Mouse (Mus musculus) megakaryocyte progenitor cell, adult 5-6 weeks (primary cell): ENCODE results near the gene Dvl3. TPM values are rescaled to one million over a fixed set of nuclear protein-coding genes. Genes with fewer than 3 reads are reported as not detected.
"Not testable (repeated sequence)": the region's sequence is repeated elsewhere in the genome, so short reads cannot be mapped to it uniquely, and the experiment has no call there.

Source experiments
- ATAC-seq: replicated peaks from 2 replicates; pipeline ENCODE4 v1.8.0; 2016; ENCODE audit warnings: mild to moderate bottlenecking, moderate TSS enrichment, inconsistent platforms; ENCODE audit not compliant: poor library complexity
- total RNA-seq, 2 experiments: library from RNA; stranded (forward) in 1 of 2; stranded (reverse) in 1 of 2; fragments of 157-497, 149-512 nt in 1 of 2; fragments of 200-1000 nt in 1 of 2; gene quantifications; 2 replicates each; pipeline versions ENCODE4 v1.2.3 to v1.2.4; 2015 to 2017

Gene Dvl3
- 23.5 and 26.7 TPM in 2 replicates for total RNA-seq (2015)
- total RNA-seq (2017) = 3.2 and 3.3 TPM in 2 replicates

DNA sequence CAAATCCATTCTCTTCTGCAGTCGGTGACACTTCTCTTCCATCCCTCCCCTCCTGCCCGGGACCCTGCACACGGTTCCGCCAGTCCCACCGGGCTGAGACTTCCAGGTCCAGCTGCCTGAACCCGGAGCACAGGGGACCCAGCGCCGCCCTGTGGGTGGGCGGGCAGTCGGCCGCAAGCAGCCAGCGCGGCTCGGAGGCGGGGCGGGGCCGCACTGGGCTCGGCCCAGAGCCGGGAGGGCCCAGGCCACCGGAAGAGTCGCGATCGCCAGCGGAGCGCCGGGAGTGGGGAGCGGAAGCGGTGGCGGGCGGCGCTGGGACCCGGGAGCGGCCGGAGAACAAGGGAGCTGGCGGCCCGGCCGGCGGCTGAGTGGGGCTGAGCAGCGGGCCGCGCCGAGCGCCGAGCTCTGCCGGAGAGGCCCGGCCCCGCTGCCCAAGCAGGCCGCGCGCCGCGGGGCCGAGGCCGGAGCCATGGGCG, at the start of gene Dvl3:
Gene Dvl3 (plus strand): TSS at position 257 of the 476 bp plus-strand sequence.
- peak; percentile 92 for ATAC-seq

DNA sequence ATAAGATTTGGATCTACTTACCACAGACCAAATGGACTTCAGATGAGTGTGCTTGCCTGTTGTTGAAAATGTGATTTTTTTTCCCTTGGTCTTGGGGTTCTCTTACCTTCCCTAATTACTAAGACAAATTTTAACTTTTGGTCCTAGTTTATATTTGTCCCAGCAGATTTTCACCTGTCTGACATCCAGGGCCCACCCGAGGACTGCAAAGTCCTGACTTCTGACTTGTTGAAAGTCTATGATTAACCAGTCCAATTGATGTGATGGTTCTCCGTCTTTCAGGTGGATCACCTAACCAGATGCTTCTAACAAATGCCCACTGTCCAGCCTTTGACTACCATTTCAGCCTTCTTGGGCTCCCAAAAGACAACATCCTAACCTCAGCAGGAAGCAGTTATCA, 45.8 kb upstream of the Dvl3 start:
- ATAC-seq = no peak

DNA sequence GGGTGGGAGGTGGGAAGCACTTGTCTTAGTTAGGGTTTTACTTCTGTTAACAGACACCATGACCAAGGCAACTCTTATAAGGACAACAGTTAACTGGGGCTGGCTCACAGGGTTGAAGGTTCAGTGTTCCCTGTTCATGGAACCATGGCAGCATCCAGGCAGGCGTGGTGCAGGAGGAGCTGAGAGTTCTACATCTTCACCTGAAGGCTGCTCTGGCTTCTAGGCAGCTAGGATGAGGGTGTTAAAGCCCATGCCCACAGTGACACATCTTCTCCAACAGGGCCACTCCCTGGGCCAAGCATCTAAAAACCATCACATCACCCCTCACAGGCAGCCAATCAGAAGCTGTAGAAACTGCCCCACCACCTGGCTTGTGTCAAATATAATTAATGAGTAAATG, 45.1 kb upstream of the Dvl3 start:
- ATAC-seq = no peak

DNA sequence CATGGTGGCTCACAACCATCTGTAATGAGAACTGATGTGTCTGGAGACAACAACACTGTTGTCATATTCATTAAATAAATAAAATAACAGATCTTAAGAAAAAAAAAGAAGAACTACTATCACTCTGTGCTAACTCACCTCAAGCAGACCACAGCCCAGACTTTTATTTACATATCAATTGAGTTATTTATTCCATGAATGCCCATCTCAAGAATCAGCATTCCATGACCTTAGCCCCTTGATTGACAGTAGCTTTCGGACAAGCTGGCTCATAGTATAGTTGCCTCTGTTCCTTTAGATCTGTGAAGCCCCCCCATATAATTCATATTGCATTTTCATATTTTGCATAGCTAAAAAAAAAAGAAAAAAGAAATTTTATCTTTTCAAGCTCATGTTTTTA, 43.0 kb upstream of the Dvl3 start:
- no peak for ATAC-seq

DNA sequence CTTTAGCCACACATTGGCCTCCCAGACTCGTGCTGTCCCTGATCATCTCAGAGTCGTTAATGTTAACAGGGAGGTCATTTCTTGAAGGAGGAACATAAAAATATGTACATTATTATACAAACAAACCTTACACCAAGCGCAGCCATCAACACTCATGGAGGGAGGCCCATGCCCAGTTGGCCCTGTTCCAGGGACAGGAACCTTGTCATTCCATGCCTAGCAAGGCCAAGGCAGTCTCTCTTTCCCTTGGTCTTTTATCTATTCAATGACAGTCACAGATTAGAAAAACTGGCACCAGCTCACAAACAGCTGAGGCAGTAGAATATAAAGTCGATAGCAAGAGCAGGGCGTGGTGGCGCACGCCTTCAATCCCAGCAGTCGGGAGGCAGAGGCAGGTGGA, 42.6 kb upstream of the Dvl3 start:
- no peak for ATAC-seq

DNA sequence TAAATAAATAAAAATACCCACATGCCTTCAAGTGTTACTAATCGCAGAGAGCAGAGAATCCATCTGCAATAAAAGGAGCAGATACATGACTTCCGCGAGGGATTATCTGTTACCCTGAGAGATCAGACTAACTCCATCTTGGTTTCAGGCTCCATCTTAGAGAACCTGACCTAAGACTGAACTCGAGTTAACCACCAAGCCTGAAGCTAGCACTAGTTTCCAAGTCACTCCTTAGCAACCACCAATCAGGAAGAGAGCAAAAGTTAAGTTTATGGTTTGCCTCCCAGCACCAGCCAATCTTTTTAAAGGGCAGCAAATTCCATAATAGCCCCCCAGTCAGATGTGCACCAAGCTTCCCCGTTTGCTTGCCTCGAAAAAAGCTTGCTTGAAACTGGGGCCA, 42.0 kb upstream of the Dvl3 start:
- ATAC-seq = no peak

DNA sequence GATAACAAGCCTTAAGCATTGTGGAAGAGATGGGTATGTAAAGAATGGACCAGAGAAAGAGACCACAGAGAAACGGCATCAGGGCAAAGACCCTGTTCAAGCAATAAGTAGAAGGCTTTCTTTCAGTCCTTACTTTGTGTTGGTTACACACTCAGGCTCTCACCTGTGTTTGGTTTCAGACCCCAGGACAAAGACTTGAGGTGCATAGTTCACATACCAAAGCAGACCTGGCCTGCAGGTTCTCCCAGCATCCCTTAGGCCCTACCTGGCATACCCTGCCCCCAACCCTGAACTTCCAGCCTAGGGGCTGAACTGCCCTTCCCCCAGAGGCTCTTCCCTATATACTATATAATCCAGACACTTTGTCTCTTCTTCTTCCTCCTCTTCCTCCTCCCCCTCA, 41.4 kb upstream of the Dvl3 start:
- ATAC-seq = no peak

DNA sequence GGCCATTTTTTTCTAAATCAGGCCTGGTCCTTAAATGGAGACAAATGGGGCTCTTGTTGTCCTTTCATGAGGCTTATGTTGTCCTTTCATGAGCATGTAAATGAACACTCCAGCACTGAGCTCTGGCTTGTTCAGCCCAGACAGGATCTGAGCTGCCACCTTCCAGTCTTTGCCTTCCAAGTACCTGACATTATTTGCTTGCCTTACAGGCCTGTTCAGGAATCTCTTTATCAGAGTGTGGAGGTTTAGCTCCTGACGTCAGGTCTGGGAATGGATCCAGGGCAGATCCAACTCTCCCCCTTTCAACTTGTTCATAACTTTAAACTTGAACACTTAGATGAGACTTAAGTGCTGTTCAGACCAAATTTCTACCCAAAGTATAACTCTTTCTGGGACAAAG, 39.9 kb upstream of the Dvl3 start:
- ATAC-seq = no peak

DNA sequence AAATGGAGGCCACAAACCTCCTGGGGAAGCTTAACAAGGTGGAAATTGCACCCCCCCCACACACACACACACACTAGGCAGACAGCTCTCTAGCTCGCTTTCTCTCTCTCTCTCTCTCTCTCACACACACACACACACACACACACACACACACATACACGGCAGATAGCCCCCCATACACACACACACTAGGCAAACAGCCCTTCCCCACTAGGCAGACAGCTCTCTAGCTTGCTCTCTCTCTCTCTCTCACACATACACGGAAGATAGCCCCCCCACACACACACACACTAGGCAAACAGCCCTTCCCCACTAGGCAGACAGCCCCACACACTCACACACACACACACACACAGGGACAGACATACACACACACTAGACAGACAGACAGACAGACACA, 39.5 kb upstream of the Dvl3 start:
- no peak for ATAC-seq

DNA sequence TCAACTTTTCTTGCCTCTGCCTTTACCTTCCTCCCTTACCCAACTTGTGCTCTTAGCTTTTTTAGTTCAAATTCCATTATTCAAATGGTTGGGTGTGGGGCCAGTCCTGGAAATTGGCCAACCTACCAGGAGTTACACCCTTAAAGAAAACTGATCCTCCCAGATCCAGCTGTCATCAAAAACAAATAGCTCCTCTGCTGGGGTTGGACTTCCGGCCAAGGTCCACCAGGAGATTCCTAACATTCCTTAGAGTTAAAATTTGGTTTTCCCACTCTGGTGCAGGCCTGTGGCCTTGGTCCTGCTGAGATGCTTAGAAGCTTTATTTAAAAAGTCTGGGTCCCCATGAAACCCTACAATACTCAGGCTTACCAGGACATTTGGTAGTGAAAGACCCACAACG, 38.3 kb upstream of the Dvl3 start:
- ATAC-seq = no peak

DNA sequence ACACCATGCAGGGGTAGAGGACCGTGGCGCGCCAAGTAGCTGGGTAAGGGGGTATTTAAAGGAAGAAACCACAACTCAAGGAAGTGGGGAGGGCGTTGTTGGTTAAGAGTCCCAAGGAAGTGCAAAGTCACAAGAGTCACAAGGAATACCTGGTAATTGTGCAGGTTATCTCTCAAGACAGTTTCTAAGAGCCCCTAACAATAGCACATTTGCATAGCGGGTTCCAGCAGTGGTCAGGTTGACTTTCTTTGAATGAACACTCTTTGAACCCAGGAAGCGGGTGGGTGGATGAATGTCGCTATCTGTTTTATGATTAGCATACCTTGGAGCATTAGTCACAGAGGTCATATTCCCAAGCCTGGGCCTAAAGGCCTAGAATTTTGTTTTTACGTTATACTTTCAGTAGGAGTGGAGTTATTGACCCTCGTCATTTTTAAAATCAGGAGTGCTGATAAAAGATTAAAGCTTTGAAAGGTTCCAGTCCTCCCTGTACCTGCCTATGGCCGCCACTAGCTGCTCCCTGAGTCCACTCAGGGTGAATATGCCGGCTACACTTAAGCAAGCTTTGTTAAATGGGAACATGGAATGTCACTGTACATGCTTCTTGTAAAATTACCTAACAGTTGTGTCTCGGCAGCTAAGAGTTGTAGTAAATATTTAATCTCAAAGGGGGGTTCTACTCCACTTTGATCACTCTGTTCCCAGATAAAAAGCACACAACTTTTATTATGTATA, 37.6 kb upstream of the Dvl3 start:
- not testable (repeated sequence) for ATAC-seq

DNA sequence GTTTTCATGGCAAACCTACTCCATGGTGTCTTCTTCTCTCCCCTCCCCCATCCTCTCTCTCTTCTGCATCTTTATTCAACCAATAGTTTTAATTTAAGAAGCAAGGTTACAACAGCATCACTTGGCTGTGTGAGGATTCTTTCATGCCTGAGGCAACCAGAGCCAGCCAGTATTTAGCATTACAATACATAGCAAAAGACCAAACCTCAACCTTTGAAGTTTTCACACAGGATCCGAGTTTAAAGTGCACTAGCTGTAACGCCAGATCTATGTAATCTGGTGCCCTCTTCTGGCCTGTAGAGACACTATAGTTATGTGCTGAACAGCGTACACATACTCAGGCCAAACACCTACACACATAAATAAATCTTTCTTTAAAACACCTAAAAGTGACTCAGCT, 36.7 kb upstream of the Dvl3 start:
- peak; percentile 70 for ATAC-seq

DNA sequence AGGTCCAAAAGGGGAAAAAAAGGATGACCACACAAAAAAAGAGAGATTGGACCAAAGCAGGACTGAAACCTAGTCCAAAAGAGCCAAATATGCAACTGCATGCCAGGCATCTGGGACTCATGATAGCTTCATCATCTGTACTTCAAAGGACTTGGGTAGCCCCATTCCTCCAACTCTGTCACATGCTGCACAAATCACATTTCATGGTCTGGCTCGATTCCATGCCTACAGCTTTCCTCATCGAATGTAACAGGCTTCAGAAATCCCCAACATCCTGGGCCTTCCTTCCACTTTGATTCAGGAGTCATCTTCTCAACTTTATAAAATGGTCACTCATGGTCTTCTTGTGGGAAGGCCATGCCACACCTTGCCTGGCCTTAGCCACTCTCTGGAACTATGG, 35.0 kb upstream of the Dvl3 start:
- no peak for ATAC-seq

DNA sequence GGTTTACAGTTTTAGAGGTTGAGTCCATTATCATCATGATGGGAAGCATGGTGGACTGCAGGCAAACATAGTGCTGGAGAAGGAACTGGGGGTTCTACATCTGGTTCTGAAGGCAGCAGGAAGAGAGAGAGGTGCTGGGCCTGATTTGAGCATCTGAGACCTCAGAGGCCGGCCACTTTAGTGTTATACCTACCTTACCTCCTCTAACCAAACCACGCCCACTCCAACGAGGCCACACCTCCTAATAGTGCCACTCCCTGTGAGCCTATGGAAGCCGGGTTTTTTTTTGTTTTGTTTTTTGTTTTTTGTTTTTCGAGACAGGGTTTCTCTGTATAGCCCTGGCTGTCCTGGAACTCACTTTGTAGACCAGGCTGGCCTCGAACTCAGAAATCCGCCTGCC, 33.1 kb upstream of the Dvl3 start:
- not testable (repeated sequence) for ATAC-seq

DNA sequence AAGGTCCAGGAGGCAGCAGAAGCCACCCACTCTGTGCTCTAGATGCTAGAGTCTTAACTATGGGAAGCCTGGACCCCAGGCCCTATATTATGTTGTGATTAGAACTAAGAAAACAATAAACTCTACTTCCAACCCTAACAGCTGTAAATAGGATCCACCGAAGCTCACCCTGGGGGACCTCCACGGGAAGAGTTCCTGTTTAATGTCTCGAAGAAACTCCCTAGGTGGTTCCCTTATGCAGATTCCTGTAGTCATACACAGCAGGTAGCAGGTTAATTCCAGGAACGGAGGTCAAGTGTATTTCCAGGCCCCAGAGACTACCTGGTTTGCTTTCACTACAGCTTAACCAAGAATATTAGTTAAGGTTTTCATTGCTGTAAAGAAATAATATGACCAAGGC, 31.7 kb upstream of the Dvl3 start:
- no peak for ATAC-seq

DNA sequence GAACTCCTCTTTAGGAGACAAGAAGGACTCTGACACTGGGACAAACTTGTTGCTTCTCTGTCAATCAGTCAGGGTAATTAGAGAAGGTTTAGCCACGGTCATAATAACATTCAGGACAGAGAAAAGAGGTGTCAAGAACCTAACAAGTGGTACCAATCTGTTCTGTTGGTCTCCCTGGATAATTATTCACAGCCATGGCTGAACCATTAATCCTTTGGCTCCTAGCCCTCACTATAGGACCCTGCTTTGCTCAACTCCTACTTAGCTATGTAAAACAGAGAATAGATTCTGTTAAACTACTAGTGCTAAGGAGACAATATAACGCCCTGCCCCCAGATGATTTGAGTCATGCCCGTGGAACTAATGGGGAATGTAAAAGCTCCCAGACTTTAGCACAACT, 30.7 kb upstream of the Dvl3 start:
- ATAC-seq = no peak

DNA sequence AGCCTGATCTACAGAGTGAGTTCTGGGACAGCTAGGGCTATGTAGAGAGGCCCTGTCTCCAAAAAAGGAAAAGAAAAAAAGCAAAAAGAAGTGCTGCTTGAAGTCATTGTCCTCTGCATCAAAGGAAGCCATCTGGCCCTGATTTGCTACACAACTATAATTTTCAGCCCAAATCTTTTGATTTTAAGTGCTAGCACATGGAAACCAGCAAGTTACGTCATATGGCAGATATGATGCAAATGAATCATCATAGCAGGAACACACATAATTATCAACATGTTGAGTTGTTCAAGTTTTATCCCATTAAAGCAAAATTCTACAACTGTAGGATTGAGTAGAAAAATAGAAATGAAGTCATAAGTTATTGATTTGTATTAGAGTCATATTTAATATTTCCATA, 28.6 kb upstream of the Dvl3 start:
- no peak for ATAC-seq

DNA sequence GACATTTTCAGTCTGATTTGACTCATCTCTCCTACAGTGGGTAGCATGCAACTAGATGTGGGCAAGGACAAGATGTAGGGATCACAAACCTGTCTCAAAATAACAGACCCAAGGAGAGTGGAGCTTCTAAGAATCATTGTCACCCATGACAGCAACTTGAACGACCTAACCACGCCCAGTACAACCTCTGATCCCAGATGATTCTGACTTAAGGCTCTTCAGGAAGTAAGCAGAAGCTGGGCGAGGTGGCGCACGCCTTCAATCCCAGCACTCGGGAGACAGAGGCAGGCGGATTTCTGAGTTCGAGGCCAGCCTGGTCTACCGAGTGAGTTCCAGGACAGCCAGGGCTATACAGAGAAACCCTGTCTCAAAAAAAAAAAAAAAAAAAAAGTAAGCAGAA, 28.0 kb upstream of the Dvl3 start:
- not testable (repeated sequence) for ATAC-seq

DNA sequence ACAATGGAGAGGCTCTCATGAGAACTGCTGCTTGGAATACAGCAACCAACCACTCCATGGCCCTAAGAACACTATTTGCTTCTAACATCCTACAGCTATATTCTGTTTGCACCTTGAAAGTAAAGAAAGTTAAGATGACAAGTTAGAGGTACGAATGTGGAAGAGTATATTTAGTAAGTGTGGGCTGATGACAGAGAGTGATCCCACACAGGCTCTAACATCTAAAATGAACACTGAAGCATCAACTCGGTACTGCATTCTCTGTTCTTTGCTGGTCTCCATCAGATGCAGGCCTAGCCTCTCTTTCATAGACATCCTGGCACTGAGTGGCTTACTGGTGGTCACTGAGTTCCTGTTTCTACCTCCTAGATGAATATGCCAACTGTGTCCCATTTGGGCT, 27.5 kb upstream of the Dvl3 start:
- ATAC-seq = no peak

DNA sequence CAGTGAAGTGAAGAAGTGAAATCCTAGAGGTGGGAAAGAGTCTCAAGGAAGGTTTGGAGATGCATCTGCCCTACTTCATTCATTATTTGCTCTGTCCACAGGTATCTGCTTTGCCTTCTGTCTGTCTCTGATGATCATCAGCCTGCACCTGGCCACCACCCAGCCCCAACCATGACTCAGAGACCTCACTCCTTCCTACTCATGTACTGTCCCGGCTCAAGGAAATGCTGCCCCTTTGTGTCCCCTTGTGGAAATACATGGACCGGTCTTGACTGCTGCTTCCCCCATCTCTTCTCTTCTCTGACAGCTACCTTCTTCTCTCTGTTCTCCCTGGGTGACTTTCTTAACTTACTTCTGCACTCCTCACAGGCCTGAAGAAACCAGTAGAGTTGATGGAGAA, 26.2 kb upstream of the Dvl3 start:
- peak; percentile 84 for ATAC-seq

DNA sequence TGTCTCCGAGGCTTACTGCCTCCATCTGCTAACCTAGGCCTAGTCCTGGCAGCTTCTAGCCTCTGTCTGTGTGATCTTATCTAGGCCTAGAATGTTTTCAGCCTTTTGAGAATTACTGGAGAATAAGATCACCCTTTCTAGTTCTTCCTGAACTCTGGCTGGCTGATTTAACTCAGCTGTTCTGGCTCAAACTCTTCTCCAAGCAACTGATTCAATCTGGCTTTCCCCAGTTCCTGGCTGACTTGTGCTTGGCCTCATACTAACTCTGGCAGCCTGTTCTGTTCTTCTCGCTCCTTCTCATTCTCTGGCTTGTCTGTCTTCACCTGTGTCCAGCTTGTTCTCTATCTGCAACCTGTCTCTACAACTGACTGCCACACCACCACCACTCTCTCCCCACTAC, 25.5 kb upstream of the Dvl3 start:
- no peak for ATAC-seq

DNA sequence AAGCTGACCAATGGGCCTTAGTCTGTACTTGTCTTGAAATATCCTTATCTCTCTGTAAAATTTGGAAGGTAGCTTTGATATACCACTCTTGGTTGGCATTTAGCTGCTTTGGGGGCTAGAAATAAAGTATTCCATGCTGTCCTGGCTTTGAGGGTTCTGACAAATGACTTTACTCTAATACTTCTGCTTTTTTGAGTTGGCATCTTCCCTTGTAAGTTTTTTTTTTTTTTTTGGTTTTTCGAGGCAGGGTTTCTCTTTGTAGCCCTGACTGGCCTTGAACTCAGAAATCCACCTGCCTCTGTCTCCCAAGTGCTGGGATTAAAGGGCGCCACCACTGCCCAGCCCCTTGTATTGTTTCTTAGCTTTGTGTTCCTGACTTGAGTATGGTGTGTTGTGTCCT, 23.3 kb upstream of the Dvl3 start:
- no peak for ATAC-seq
